Mouse (Mus musculus): ENCODE data around the gene Rinl.

- TF ChIP-seq CTCF (conservative IDR thresholded peaks at IDR 0.05; ENCODE audit: insufficient read depth, insufficient read length, low read depth, low read length) (no peak), POLR2A (IDR thresholded peaks at IDR 0.05; ENCODE audit: low read depth, low read length) (no peak)
Measured at GRCm38 (mm10) chr7:28773163-28773562, 15.6 kb upstream of the Rinl start.
